Mouse (Mus musculus): ENCODE measurements around the gene Sipa1l1. TPM values are rescaled to one million over a fixed set of nuclear protein-coding genes. Genes with fewer than 3 reads are reported as not detected.
A peak's percentile ranks its signal among the peaks of the same experiment; 100 is the strongest.

Sipa1l1 gene
- total RNA-seq, 2 experiments from 2014 or later = 6.6 to 7.3 TPM

DNA sequence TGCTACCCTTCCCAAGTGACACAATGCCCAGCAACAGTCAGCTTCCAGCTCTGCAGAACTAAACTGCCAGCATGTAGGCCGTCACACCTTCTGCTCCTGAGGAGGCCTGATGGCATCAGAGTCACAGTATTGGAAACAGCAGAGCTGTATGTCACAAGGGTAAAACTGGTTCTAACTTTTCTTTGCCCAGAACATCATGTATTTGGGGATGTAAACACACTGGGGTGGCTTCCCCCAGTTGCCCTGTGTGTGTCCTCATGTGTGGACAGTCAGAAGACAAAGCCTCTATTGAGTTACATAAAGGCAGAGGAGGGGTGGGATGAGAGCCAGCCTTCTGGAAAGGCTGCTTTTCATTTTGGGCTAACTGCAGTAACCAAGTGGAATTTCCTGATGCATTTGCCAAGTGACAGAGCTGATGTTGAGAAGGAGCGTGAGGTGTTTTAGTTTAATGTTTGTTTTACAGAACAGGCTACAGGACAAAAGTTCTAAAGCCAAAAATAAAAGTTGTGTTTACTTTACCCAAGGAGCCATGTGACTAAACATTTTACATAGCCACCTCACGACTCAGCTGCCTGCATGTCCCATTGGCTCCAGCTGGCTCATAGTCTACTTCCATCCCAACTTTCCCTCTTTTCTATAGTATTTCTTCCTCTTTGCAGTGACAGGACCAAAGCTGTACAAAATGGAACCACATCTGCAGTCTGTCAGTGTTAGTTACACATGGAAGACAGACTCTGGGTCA lies 243.3 kb downstream of the Sipa1l1 start:
- peak; percentile 24 for DNase-seq (ENCODE audit: low spot score)

DNA sequence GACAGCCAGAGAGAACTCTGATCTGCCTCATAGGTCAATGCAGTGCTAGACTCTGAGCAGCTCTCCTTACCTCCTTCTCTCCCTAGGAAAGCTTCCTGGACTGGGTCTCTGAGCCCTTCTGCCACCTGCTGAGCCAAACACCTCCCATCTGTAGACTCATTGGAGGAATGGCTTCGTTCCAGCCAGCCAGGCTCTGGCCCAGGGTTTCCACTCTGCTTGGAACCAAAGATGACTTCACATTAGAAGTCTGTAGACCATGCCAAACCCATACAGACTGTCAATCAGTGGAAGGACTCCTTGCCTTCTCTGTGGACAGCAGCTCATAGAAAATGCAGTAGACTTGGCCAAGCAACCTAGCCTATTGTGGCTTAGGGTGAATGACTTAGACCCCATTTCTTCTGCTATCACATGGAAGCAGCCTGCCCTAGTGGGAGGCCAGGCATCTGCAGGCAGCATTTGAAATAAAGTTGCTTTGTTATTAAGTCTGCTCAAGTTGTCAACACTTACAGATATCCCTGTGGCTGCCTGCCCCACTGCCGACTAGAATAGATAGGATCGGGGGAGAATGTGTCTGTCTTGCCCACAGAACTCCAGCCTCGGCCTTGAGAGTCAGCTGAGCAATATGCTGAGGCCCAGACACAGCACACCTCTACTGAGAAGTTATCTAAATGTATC lies 246.7 kb downstream of the Sipa1l1 start:
- DNase-seq (ENCODE audit: low spot score) = peak; percentile 76

DNA sequence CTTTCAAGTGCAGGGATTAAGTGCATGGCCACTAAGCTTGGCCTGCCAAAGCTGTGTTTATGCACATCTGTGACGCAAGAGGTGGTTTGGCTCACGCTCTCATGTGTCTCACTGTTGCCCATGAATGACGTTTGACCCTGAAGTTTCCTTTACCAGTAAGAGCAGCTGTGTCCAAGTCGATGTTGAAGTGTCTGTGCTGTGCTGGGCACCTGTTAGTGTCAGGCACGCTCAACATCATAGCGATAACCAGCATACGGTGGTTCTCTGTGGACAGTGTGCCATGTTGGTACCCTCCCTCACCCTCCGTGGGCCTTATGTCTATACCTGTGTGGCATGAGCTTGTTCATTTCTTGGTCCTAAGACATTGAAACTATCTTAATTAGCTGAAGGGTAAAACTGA lies 249.9 kb downstream of the Sipa1l1 start:
- no peak for DNase-seq (ENCODE audit: low spot score)

DNA sequence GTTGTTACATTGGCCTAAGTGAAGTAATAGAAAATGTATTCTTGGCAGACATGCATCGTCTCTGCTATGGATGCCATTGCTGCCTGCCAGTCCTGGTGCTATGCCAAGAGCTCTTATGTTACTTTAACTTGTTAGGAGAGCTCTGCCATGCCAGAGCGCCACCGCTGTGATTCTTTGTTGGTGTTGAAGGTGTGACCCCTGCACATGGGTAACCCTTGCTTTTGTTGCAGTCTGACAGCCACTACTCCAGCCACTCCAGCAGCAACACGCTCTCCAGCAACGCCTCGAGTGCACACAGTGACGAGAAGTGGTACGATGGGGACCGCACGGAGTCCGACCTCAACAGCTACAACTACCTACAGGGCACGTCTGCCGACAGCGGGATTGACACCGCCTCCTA lies 255.7 kb downstream of the Sipa1l1 start:
- DNase-seq (ENCODE audit: low spot score) = no peak

DNA sequence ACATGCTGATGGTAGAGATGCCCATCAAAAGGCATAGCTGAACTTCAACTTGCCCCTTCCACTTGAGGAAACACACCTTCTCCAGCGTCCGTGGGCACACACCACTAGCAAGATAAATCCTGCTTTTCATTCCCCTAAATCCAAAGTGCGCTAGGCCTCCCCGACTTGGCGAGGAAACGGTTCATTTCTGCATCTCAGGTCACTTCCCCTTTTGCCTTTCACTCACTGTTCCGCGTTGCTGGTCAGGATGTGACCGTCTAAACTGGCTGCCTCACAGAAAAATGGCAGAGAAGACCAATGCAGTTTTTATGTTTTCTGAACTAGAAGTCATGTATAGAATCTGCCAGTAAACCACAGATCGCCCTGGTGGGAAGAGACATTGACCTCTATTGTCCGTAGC lies 256.7 kb downstream of the Sipa1l1 start:
- no peak for DNase-seq (ENCODE audit: low spot score)

DNA sequence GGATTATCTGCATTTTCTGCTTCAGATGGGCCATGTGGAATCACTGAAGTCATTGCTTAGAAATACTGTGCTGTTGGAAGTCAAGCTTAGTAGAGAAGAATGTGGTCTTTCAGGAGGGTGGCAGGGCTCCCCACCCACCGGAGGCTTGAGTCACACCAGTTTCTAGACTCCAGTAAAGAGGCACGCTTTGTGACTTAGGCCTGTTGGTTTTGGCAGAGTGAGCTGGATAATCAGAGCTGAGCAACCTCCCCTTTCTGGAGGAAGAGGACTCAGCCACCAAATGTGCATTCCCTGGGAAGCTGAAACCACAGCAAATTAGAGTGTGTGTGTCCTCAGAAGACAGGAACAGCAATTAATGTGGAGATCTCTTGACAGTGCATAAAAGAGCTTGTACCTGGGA lies 258.3 kb downstream of the Sipa1l1 start:
- no peak for DNase-seq (ENCODE audit: low spot score)

DNA sequence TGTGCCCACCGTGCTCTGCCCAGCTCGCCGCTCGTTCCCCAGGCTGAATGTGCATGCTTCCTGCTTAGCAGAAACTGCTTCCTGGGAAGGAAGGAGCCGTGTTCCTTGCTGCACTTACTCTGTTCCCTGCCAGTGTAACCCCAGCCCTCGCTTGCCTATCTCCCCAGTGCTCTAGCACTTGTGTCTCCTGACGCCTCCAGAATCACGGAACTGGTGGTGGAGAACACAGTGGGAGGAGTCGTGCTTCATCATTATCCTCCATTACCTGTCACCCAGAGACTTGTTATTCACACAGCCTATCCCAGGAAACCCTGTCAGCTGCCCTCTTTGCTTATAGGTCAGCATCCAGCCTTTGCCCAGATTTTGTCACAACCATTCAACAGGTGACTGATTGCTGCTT lies 259.3 kb downstream of the Sipa1l1 start:
- DNase-seq (ENCODE audit: low spot score) = no peak

DNA sequence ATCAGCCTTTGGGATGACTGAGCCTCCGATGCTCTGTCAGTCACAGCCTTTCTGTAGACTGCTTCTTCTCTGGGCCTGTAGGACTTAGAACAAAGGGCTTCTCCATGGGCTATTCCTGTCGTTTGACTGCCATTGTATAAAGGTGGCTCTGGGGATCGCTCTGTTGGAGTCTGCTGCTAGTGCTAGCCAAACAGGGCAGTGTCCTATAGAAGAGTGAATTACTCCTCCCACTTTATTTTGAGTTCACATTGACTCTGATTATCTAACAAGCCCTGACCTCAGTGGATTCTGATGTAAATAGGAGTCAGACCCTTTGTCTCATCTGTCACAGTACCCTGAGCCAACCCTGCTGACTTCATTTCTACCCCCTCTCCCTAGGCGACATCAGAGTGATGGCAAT lies 264.2 kb downstream of the Sipa1l1 start:
- DNase-seq (ENCODE audit: low spot score) = no peak

DNA sequence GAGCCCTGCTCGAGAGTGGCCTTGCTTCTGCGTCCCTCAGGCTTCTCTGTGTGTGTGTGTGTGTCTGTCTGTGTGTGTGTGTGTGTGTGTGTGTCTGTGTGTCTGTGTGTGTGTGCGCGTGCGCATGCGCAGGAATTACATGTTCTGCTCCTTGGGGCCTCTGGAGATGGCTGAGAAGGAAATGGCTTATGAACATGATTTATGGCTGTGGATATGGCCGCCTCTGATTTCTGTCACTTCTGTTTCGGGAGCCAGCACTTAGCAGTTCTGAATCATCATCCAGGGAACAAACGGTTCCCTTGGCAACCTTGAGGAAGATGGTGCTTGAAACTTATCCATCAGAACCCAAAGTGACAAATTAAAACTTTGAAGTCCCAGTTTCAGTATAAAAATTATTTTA lies 265.5 kb downstream of the Sipa1l1 start:
- DNase-seq (ENCODE audit: low spot score) = peak; percentile 7

DNA sequence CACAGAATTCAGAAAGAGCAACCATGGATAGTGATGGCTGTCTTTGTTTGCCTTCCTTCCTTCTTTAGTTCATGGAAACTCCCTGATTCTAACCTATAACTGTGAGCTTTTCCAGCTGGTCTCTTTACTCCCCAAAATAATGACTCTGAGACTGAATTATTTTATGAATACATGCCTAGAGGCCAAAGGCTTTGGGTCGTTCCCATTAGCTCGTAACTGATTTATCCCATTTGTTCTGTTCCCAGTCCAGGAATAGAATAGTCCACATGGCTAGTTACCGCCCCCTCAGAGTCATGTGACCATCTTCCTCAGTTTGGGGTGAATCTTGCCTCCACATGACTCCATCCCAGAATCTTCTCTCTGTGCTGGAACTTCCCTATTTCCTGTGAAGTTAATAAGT lies 272.4 kb downstream of the Sipa1l1 start:
- no peak for DNase-seq (ENCODE audit: low spot score)

DNA sequence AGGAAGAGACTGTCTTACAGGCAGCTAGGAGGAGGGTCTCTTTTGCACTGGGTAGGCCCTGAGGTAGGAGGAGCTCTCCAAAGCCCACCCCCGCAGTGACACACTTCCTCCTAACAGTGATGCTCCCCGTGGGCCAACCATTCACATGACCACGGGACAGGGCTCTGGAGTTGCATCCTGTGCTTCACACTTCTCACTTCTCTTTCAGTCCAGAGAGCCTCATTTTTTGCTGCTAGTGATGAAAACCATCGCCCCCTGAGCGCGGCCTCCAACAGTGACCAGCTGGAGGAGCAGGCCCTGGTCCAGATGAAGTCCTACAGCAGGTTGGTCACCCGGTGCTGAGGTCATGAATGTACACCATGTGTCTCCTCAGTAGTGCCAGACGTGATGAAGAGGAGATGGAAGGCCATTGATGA lies 277.5 kb downstream of the Sipa1l1 start:
- DNase-seq (ENCODE audit: low spot score) = no peak

DNA sequence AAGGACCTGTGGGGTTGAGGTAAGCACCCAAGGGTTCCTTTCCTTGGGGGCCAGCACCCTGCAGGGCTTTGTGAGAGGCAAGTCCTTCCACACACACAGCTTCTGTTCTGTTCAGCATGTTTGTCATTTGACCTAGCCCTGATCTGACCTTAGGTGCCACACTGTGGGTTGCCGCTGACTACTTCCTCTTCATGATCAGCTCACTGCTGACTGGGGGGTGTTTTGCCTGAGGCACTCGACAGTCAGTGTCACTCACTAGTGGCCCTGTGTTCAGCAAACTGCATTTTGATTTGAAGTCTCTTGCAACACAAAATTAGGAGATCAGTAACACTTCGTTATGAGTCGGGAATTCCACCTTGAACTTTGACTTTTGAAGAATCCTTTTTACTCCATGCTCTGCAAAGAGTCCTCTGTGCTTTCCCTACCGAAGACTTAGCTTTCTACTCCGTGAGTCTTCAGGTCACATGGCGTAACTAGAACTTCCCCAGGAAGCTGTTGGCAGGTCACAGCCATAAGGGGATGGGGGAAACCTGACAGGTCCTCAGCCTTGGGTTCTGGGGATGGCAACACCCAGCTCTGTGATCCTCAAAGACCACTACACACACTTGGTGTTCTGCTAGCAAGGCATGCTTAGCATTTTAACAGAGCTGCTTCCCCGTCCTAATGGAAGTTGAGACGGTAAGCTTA lies 279.2 kb downstream of the Sipa1l1 start:
- no peak for DNase-seq (ENCODE audit: low spot score)

DNA sequence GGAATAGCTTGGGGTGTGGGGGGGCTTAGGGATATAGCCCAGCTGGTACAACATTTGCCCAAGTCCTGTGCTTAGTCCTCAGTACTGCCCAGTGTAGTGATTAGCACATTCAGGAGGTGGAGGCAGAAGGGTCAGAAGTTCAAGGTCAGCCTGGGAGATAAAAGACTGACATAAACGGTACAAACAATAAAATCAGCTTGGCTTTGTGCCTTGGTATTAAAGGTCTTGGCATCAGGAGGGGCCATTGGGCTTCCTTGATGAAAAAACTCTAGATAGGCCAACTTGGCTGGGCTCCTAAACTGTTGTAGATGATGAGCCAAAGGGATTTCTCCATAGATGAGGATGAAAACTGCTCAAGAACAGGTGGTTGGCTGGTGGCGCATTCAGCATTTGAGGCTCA lies 283.3 kb downstream of the Sipa1l1 start:
- DNase-seq (ENCODE audit: low spot score) = no peak

DNA sequence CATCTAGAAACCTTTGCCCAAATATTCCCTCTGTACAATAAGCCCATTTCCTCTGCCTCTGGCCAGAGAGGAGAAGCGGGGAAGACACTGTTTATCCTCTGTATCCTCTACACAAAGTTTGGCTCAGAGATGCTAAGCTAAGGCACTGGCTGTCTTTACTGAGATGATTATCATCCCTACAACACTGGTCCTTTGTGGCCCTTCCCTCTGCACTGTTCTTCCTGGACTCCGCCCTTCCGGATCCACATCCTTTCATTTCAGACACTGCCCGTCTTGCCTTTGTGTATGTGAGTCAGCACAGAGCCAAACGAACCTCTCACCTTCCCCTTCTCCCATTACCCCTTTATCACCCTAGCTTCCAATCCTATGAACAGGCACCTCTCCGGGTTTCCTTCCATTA lies 285.3 kb downstream of the Sipa1l1 start:
- DNase-seq (ENCODE audit: low spot score) = no peak

DNA sequence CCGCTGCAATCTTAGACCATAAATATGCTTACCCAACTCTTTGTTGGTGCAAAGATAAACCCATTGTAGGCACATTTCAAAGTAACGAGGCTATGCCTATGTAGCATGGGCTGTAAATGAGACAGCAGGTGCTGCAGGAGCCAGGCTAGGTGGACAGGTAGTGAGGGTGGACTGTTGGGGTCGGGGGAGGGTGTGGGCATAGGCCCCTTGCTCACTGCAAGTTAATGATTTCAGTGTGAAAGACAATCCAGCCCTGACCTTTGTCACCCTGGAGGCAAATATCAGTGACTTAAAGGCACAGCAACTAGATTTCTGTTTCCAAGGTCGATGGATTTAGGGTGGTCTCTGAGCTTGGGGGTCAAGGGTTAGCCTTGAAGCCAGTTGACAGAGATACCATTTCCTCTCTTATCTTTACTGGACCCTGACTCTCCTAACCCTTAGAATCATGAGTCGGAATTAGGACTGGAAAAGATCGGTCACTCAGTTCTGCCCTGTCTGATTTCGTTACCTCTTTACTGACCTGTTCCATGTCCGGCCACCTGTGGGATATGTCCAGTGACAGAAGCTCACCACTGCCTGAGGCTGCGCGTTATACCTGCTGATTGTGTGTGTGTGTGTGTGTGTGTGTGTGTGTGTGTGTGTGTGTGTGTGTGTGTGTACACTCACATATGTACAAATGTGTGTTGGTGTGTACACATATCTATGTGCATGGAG lies 286.7 kb downstream of the Sipa1l1 start:
- DNase-seq (ENCODE audit: low spot score) = no peak

DNA sequence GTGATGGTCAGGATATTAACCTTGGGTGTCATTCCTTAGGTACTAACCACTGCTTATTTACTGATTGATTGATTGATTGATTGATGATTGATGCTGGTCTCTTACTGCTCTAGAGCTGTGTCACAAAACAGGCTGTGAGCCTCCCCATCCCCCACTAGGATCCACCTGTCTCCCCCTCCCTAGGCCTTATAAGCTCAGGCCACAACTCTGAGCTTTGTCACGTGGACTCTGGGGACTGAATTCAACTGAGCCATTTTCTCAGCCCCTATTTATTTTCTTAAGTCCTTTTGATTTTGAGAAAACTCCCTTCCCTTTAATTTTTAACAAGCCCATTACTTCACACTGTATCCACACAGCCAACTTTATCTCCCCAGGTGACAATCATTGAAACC lies 287.3 kb downstream of the Sipa1l1 start:
- no peak for DNase-seq (ENCODE audit: low spot score)

DNA sequence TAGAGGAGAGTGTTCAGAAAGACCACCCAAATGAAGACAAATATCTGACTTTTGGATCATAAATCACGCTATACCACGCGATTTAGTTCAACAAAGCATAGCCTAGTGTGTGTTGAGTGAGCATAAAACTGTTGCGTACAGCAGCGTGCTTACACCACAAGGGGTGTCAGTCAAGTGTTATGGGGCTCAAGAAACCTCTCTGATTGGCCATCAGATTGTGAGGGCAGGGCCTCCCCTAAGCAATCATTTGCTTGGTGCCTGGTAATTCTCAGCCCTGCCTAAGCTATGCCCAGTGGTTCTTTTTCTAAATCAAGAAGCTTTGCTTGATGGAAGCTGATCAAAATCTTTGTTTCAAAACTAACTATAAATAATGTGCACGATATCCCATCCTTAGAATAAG lies 288.5 kb downstream of the Sipa1l1 start:
- DNase-seq (ENCODE audit: low spot score) = no peak

DNA sequence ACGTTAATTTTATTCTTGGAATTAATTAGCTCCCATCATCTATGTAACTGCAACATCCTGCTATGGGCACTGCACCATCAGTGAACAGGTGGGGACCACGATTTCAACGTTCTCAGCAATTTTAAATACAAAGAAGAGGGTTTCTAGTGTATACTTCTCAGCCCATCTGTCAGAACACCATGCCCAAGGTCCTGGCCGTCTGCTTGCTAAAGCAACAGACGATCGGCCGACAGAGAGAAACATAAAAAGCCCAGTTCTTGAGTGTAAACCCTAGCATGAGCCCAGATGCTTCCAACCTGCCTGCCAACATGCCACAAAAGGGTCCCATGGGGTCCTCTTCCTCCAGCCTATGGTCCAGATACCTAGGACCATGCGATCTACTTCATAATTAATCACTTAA lies 288.9 kb downstream of the Sipa1l1 start:
- DNase-seq (ENCODE audit: low spot score) = no peak

DNA sequence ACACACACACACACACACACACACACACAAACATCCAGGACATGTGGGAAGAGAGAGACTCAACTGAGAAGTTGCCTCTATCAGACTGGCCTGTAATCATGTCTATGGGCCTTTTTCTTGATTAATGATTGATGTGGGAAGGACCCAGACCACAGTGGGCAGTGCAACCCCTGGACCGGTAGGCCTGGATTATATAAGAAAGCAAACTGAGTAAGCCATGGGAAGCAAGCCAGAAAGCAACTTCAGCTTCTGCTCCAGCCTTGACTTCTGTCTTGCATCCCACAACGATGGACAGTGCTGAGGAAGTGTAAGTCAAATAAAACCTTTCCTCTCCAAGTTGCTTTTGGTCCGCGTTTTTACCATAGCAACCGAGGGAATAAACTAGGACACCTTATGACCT lies 298.1 kb downstream of the Sipa1l1 start:
- DNase-seq (ENCODE audit: low spot score) = no peak

DNA sequence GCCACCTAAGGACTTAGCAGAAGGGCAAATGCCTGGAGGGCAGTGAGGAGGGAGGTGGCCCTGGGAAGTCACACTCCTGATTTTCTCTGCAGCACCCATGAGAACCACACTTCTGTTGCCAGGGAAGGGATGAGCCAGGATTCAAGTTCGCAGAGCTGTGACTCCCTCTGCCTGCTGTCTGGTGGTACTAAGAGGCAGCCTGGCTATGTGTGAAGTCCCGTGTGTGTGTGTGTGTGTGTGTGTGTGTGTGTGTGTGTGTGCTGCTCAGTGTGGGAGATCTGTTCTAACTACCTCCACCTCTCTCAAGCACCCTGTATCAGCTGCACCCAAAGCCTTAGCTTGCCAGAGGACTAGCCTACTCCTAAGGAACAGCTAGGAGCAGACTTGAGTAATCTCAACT lies 298.5 kb downstream of the Sipa1l1 start:
- DNase-seq (ENCODE audit: low spot score) = no peak

DNA sequence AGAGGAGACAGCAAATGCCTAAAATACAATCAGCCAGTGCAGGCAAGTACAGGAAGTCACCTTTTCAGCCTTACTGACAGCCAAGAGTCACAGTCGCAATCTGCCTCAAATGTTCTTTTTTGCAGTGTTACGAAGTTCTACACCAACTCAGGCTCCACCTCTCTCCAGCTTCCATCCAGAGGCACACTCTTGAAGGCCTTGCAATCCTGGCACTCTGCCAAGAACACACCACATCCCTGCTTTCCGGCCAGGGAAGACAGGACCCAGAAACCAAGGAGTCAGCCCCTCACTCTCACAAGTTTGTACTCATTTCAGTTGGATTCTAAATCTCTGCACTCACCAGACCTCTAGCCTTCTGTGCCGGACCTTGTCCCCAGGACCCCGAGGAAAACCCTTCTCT lies 299.3 kb downstream of the Sipa1l1 start:
- peak; percentile 29 for DNase-seq (ENCODE audit: low spot score)

DNA sequence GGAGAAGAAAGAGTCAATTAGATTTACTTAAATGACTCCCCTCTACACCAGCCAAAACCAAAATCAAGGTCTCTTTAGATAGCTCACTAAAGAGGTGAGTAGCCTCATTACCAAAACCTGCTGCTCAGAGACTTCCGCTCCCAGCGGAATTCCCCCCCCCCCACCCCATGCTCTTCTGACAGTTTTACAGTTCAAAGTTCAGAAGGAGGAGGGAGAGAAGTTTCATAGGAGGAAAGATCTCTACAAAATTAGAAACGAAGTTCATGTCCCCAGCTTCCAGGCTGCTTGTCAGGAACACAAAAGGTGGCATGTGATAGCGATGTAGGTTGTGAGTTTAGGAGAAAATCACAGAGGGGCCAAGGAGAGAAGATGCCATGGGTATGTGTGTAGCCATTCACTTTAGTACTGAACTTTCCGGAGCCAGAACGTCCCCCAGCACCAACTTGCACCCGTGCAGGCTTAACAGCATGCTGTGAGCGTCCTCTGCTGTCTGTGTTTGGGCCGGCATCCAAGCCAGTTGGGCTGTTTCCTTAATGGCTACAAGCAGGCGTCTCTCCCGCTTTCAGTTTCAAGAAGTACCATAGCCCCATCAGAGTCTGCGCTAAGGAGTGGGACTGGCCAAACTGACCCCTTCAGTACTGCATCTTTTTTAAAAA lies 300.7 kb downstream of the Sipa1l1 start:
- DNase-seq (ENCODE audit: low spot score) = peak; percentile 83
